Mouse (Mus musculus) G1E (cell line): ENCODE measurements around the gene Fndc11.

Experiments
- CTCF ChIP-seq: IDR thresholded peaks from 2 replicates; pipeline ENCODE4 v1.5.1; 2012; ENCODE audit warnings: low read depth, low read length, inconsistent platforms, mixed read lengths
- GATA1 ChIP-seq: IDR thresholded peaks from 2 replicates; pipeline ENCODE4 v1.6.1; 2012; ENCODE audit warnings: borderline replicate concordance, low read length, inconsistent platforms, mixed read lengths
- GATA2 ChIP-seq: IDR thresholded peaks from 2 replicates; pipeline ENCODE4 v1.6.1; 2012; ENCODE audit warnings: low read depth, low read length, inconsistent platforms, borderline replicate concordance
- POLR2AphosphoS5 ChIP-seq: IDR thresholded peaks from 2 replicates; pipeline ENCODE4 v1.6.1; 2012; ENCODE audit warnings: low read depth, low read length, inconsistent platforms; ENCODE audit not compliant: insufficient replicate concordance
- TAL1 ChIP-seq: conservative IDR thresholded peaks from 2 replicates; pipeline ENCODE4 v1.6.1; 2012; ENCODE audit warnings: low read depth, low read length, inconsistent platforms, mixed read lengths

- TF ChIP-seq CTCF (no peak), POLR2AphosphoS5 (no peak), GATA1 (no peak), TAL1 (no peak), GATA2 (no peak)
Measured at GRCm38 (mm10) chr2:181202422-181202821, 17.4 kb upstream of the Fndc11 start, which contains the start of gene Ptk6.
